Mouse (Mus musculus) CH12.LX (cell line): ENCODE results near the gene Plpp3. TPM values are rescaled to one million over a fixed set of nuclear protein-coding genes. Genes with fewer than 3 reads are reported as not detected.

Source experiments
- DNase-seq: peaks from one replicate; pipeline ENCODE4 v3.0.0-alpha.2; 2013; ENCODE audit errors: extremely low read depth
- H3K27ac ChIP-seq: 2 replicates; pipeline ENCODE4 v1.5.1; 2012; ENCODE audit warnings: low read depth, mild to moderate bottlenecking, control low read depth, moderate library complexity; ENCODE audit not compliant: insufficient read depth
- H3K27me3 ChIP-seq: replicated peaks from 2 replicates; pipeline ENCODE3; 2012; ENCODE audit warnings: inconsistent platforms
- H3K36me3 ChIP-seq, 2 experiments: replicated peaks in 1 of 2; 2 replicates each; pipeline versions ENCODE3 to v1.6.1; 2012; ENCODE audit warnings: inconsistent platforms in 1 of 2, low read length in 1 of 2, mild to moderate bottlenecking in 1 of 2, mixed read lengths in 1 of 2, moderate library complexity in 1 of 2; ENCODE audit not compliant: control insufficient read depth in 1 of 2, insufficient read depth in 1 of 2
- H3K4me1 ChIP-seq, 2 experiments: 2 replicates each; pipeline ENCODE4 v1.6.1; 2012; ENCODE audit warnings: inconsistent platforms in 1 of 2, moderate library complexity in 1 of 2; ENCODE audit not compliant: insufficient read depth in 2 of 2, control insufficient read depth in 1 of 2
- H3K4me2 ChIP-seq: 2 replicates; pipeline ENCODE4 v1.6.1; 2012; ENCODE audit warnings: low read depth, mild to moderate bottlenecking, control low read depth; ENCODE audit not compliant: poor library complexity, insufficient read depth, severe bottlenecking
- H3K4me3 ChIP-seq, 3 experiments: fragments of 150-350 bp in 1 of 3; sonication (generic) in 1 of 3; replicated peaks in 1 of 3; 2 replicates each; pipeline versions ENCODE3 to v1.5.1; 2011 to 2012; ENCODE audit warnings: low read depth in 2 of 3, low read length in 2 of 3, mild to moderate bottlenecking in 2 of 3, moderate library complexity in 2 of 3, control low read depth in 1 of 3, improper control_type of control experiment in 1 of 3, inconsistent platforms in 1 of 3, mixed read lengths in 1 of 3; ENCODE audit not compliant: poor library complexity in 1 of 3
- H3K79me2 ChIP-seq: replicated peaks from 2 replicates; pipeline ENCODE4 v1.6.1; 2012; ENCODE audit warnings: mild to moderate bottlenecking, moderate library complexity; ENCODE audit not compliant: control insufficient read depth, poor library complexity, insufficient read depth, severe bottlenecking; ENCODE audit errors: extremely low read depth
- H3K9ac ChIP-seq: 2 replicates; pipeline ENCODE4 v1.6.1; 2012; ENCODE audit warnings: low read depth, mild to moderate bottlenecking, control low read depth, moderate library complexity; ENCODE audit not compliant: insufficient read depth
- H3K9me3 ChIP-seq: replicated peaks from 2 replicates; pipeline ENCODE3; 2012; ENCODE audit warnings: low read length, inconsistent platforms, mixed read lengths
- BHLHE40 ChIP-seq: IDR thresholded peaks from 2 replicates; pipeline ENCODE4 v1.6.1; 2011; ENCODE audit warnings: mild to moderate bottlenecking, low read depth, low read length, improper control_type of control experiment
- CHD1 ChIP-seq: IDR thresholded peaks from 2 replicates; pipeline ENCODE4 v1.6.1; 2012; ENCODE audit warnings: low read depth, low read length, improper control_type of control experiment, inconsistent platforms
- CHD2 ChIP-seq: IDR thresholded peaks from 2 replicates; pipeline ENCODE4 v1.6.1; 2011; ENCODE audit warnings: low read length, improper control_type of control experiment
- CTCF ChIP-seq, 2 experiments: IDR thresholded peaks in 1 of 2; conservative IDR thresholded peaks in 1 of 2; 2 replicates each; pipeline ENCODE4 v1.5.1; 2011 to 2012; ENCODE audit warnings: low read depth in 2 of 2, low read length in 2 of 2, improper control_type of control experiment in 1 of 2, inconsistent platforms in 1 of 2, mild to moderate bottlenecking in 1 of 2, moderate library complexity in 1 of 2
- ELF1 ChIP-seq: IDR thresholded peaks from 2 replicates; pipeline ENCODE4 v1.6.1; 2014; ENCODE audit warnings: low read depth, mild to moderate bottlenecking, inconsistent platforms, low read length, improper control_type of control experiment
- EP300 ChIP-seq: IDR thresholded peaks from 2 replicates; pipeline ENCODE4 v1.6.1; 2011; ENCODE audit warnings: low read length, improper control_type of control experiment
- ETS1 ChIP-seq: conservative IDR thresholded peaks from 2 replicates; pipeline ENCODE4 v1.6.1; 2012; ENCODE audit warnings: low read depth, mild to moderate bottlenecking, inconsistent platforms, low read length, improper control_type of control experiment, moderate library complexity
- GABPA ChIP-seq: IDR thresholded peaks from 2 replicates; pipeline ENCODE4 v1.6.1; 2012; ENCODE audit warnings: low read depth, low read length, improper control_type of control experiment, inconsistent platforms; ENCODE audit not compliant: insufficient replicate concordance
- JUND ChIP-seq: conservative IDR thresholded peaks from 2 replicates; pipeline ENCODE4 v1.6.1; 2011; ENCODE audit warnings: low read depth, low read length, improper control_type of control experiment
- MAFK ChIP-seq: IDR thresholded peaks from 2 replicates; pipeline ENCODE4 v1.6.1; 2011; ENCODE audit warnings: low read length, improper control_type of control experiment; ENCODE audit not compliant: insufficient replicate concordance
- MAX ChIP-seq: IDR thresholded peaks from 2 replicates; pipeline ENCODE4 v1.6.1; 2011; ENCODE audit warnings: low read length, improper control_type of control experiment
- MAZ ChIP-seq: IDR thresholded peaks from 2 replicates; pipeline ENCODE4 v1.6.1; 2012; ENCODE audit warnings: low read depth, mild to moderate bottlenecking, inconsistent platforms, low read length, improper control_type of control experiment, moderate library complexity
- MXI1 ChIP-seq: IDR thresholded peaks from 2 replicates; pipeline ENCODE4 v1.6.1; 2011; ENCODE audit warnings: mild to moderate bottlenecking, low read depth, low read length, improper control_type of control experiment
- PAX5 ChIP-seq: IDR thresholded peaks from 2 replicates; pipeline ENCODE4 v1.6.1; 2012; ENCODE audit warnings: low read length, inconsistent platforms, mixed read lengths
- POLR2AphosphoS2 ChIP-seq: IDR thresholded peaks from 2 replicates; pipeline ENCODE4 v1.6.1; 2011; ENCODE audit warnings: low read depth, low read length, improper control_type of control experiment
- RAD21 ChIP-seq: IDR thresholded peaks from 2 replicates; pipeline ENCODE4 v1.6.1; 2011; ENCODE audit warnings: low read depth, mild to moderate bottlenecking, low read length, improper control_type of control experiment, moderate library complexity
- RCOR1 ChIP-seq: conservative IDR thresholded peaks from 2 replicates; pipeline ENCODE4 v1.6.1; 2012; ENCODE audit warnings: low read depth, mild to moderate bottlenecking, inconsistent platforms, low read length, improper control_type of control experiment
- SIN3A ChIP-seq: IDR thresholded peaks from 2 replicates; pipeline ENCODE4 v1.6.1; 2012; ENCODE audit warnings: low read length, improper control_type of control experiment, inconsistent platforms
- SMC3 ChIP-seq: IDR thresholded peaks from 2 replicates; pipeline ENCODE4 v1.6.1; 2011; ENCODE audit warnings: low read depth, low read length, improper control_type of control experiment
- TBP ChIP-seq: conservative IDR thresholded peaks from 2 replicates; pipeline ENCODE4 v1.6.1; 2011; ENCODE audit warnings: low read depth, low read length, improper control_type of control experiment
- TCF12 ChIP-seq: IDR thresholded peaks from 2 replicates; pipeline ENCODE4 v1.6.1; 2014; ENCODE audit warnings: low read depth, mild to moderate bottlenecking, inconsistent platforms, low read length, improper control_type of control experiment
- UBTF ChIP-seq: IDR thresholded peaks from 2 replicates; pipeline ENCODE4 v1.6.1; 2012; ENCODE audit warnings: low read depth, mild to moderate bottlenecking, inconsistent platforms, low read length, improper control_type of control experiment, moderate library complexity
- USF1 ChIP-seq: IDR thresholded peaks from 2 replicates; pipeline ENCODE4 v1.6.1; 2014; ENCODE audit warnings: low read depth, mild to moderate bottlenecking, inconsistent platforms, low read length, improper control_type of control experiment
- ZMIZ1 ChIP-seq: IDR thresholded peaks from 2 replicates; pipeline ENCODE4 v1.6.1; 2012; ENCODE audit warnings: low read depth, mild to moderate bottlenecking, inconsistent platforms, low read length, improper control_type of control experiment
- dilution Hi-C: fragments of 300-500 bp; cut with MboI; formaldehyde crosslinking; loops from 2 replicates; pipeline ENCODE4 v1.14.3; 2020; ENCODE audit warnings: low sequenced_read_pairs; ENCODE audit not compliant: extremely low pct_unique_long_range_greater_than_20kb, extremely low pct_ligation_motif_present
- in situ Hi-C: fragments of 300-500 bp; cut with MboI; formaldehyde crosslinking; loops from 3 replicates; pipeline ENCODE4 v1.14.3; 2019; ENCODE audit warnings: low sequenced_read_pairs, low pct_ligation_motif_present, low pct_unique_long_range_greater_than_20kb, mixed read lengths
- polyA plus RNA-seq: library from polyadenylated mRNA; unstranded; fragments of >175 nt; gene quantifications from 2 replicates; pipeline ENCODE4 v1.2.1, GENCODE M21; 2012; ENCODE audit warnings: low read depth; ENCODE audit not compliant: insufficient read length
- total RNA-seq, 2 experiments: library from RNA; depleted of rRNA; stranded (reverse); fragments of 300-350 nt in 1 of 2; fragments of >200 nt in 1 of 2; gene quantifications; 2 replicates each; pipeline ENCODE4 v1.2.3; 2012 to 2014

The Plpp3 gene
- total and polyA plus RNA-seq, 3 experiments: 0.34 to 1.6 (median 1.2) TPM

- no peak overlapping the region for H3K4me2 ChIP-seq
Measured at GRCm38 (mm10) chr4:105273034-105273433, 115.9 kb downstream of the Plpp3 start.

DNA sequence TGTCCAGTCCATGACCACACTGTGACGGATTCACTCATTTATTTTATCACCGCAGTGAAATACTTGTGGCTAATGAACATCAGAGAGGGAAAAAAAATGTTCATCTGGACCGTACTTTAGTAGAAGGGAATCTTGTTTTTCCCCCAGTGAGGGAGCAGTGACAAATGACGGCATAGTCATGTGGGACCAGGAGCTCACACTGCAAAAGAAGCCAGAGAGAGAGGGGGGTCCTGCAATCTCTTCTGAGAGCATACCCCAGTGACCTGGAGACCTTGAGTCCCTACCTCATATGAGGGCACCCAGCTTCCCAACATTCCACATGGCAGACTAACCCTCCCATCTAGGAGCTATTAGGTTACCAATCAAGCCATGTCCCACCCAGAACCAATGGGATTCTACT lies 116.3 kb downstream of the Plpp3 start:
- Histone ChIP-seq H3K79me2 (no peaks in the 10 kb centered on the region), H3K4me2 (no peak overlapping the region), H3K4me1 (peaks cover 0 to 12% of the 10 kb centered on the region in 2 experiments; a peak in 3 of 4 replicates), H3K9ac (no peak overlapping the region), H3K4me3 (no peak overlapping the region), H3K9me3 (no peaks in the 10 kb centered on the region), H3K27ac (no peak overlapping the region), H3K27me3 (no peaks in the 10 kb centered on the region), H3K36me3 (no peaks in the 10 kb centered on the region)
- TF ChIP-seq MAFK: no peak
- TF ChIP-seq TBP: no peak
- TF ChIP-seq ETS1: no peak
- TF ChIP-seq ZMIZ1: no peak
- no peak for TF ChIP-seq USF1
- no peak for TF ChIP-seq CHD1
- TF ChIP-seq CHD2: no peak
- no peak for TF ChIP-seq SMC3
- no peak for TF ChIP-seq EP300
- dilution Hi-C loops (no loop called here), in situ Hi-C loops (no loop called here)
- no peak for DNase-seq

More at GRCm38 (mm10) chr4:105273034-105273433, 115.9 kb downstream of the Plpp3 start:
- Histone ChIP-seq H3K4me1 (peaks cover 0 to 15% of the 10 kb centered on the region in 2 experiments; a peak in 3 of 4 replicates), H3K79me2 (no peaks in the 10 kb centered on the region), H3K9ac (no peak overlapping the region), H3K9me3 (no peaks in the 10 kb centered on the region), H3K27me3 (no peaks in the 10 kb centered on the region), H3K4me3 (no peak overlapping the region), H3K36me3 (no peaks in the 10 kb centered on the region), H3K27ac (no peak overlapping the region)
- no peak for TF ChIP-seq RCOR1
- TF ChIP-seq JUND: no peak
- no peak for TF ChIP-seq CTCF (conservative IDR thresholded peaks at IDR 0.05 in 1 of 2, IDR thresholded peaks at IDR 0.05 in 1 of 2; ENCODE audit: low read depth in 2 of 2, low read length in 2 of 2)
- no peak for TF ChIP-seq BHLHE40
- TF ChIP-seq ZMIZ1: no peak
- TF ChIP-seq TCF12: no peak
- TF ChIP-seq SIN3A: no peak
- no peak for TF ChIP-seq TBP
- TF ChIP-seq CHD1: no peak
- TF ChIP-seq POLR2AphosphoS2: no peak
- TF ChIP-seq MAZ: no peak
- no peak for TF ChIP-seq ELF1
- no peak for TF ChIP-seq RAD21
- TF ChIP-seq MAFK: no peak
- no peak for TF ChIP-seq GABPA
- TF ChIP-seq MXI1: no peak
- no peak for TF ChIP-seq PAX5
- no peak for TF ChIP-seq MAX
- no peak for TF ChIP-seq USF1
- no peak for TF ChIP-seq UBTF
- in situ Hi-C loops (no loop called here), dilution Hi-C loops (no loop called here)
- no peak for DNase-seq
